In the genomic region with DNA sequence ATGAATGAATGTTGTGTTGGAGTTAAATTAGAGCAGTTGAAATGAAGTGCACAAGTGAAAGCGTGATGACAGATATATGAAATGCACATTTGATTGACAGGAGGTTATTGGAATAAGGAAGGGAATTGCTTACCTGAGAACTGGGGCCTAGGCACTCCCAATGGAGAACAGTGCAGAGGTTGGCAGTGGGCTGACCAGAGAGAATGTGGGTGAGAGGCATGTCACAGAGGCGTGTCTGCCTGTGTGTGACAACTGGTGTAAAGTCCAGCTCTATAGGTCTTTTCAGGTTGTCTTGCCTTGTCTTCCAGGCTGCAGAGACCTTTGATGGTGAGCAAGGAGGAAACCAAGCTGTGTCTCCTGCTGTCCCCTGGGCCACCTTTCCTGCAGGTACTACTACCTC, we compare ENCODE assay signal across 24 mouse cellular contexts.
"Had no signal": no experiment of that assay in that cellular context is flagged by ENCODE, and none has a peak within 500 bp of the region (broad histone marks: within the 10 kb centered on the region; RNA-seq: fewer than 3 reads in every experiment).

No protein-coding gene starts in this region.

- H3K9ac ChIP-seq: heart, embryonic 13.5 days; heart, embryonic 15.5 days; hindbrain, embryonic 13.5 days; hindbrain, embryonic 15.5 days; limb, embryonic 13.5 days; limb, embryonic 15.5 days; liver, embryonic 12.5 days; liver, embryonic 14.5 days had no signal

- H3K27ac ChIP-seq: gastrocnemius, adult 2 months; heart, embryonic 10.5 days; heart, embryonic 13.5 days; heart, embryonic 15.5 days; hindbrain, embryonic 13.5 days; hindbrain, embryonic 15.5 days; hindbrain, postnatal 0 days; layer of hippocampus, adult 2 months; limb, embryonic 13.5 days; limb, embryonic 15.5 days; liver, embryonic 12.5 days; liver, embryonic 14.5 days had no signal

- ATAC-seq: hindbrain, postnatal 0 days; liver, embryonic 12.5 days had no signal

- H3K9me3 ChIP-seq: heart, embryonic 10.5 days; heart, embryonic 15.5 days; hindbrain, embryonic 15.5 days; limb, embryonic 13.5 days; limb, embryonic 15.5 days; liver, embryonic 12.5 days had no signal

- H3K4me2 ChIP-seq: heart, embryonic 13.5 days; heart, embryonic 15.5 days; hindbrain, embryonic 13.5 days; hindbrain, embryonic 15.5 days; limb, embryonic 13.5 days; limb, embryonic 15.5 days; liver, embryonic 12.5 days had no signal

- H3K4me3 ChIP-seq: gastrocnemius, adult 2 months; heart, embryonic 10.5 days; heart, embryonic 13.5 days; heart, embryonic 15.5 days; hindbrain, embryonic 13.5 days; hindbrain, embryonic 15.5 days; layer of hippocampus, adult 2 months; limb, embryonic 13.5 days; limb, embryonic 15.5 days; liver, embryonic 12.5 days had no signal

- H3K4me1 ChIP-seq: hindbrain, embryonic 13.5 days; hindbrain, embryonic 15.5 days; liver, embryonic 12.5 days had no signal

- DNase-seq: gastrocnemius, adult 2 months; gastrocnemius, postnatal 10 days; gastrocnemius, postnatal 25 days; heart, adult 18-20 months; heart, postnatal 14 days; heart, postnatal 36 days; kidney, adult 18-20 months; kidney, adult 8-10 months; kidney, postnatal 10 days; kidney, postnatal 25 days; kidney, postnatal 4 days; layer of hippocampus, postnatal 36 days; left cerebral cortex, postnatal 4 days had no signal

- H3K36me3 ChIP-seq: limb, embryonic 15.5 days; liver, embryonic 12.5 days had no signal

- H3K27me3 ChIP-seq: heart, embryonic 13.5 days; heart, embryonic 15.5 days; hindbrain, embryonic 13.5 days; hindbrain, embryonic 15.5 days; limb, embryonic 13.5 days; limb, embryonic 15.5 days; liver, embryonic 12.5 days had no signal
